Mouse (Mus musculus) embryonic facial prominence, embryonic 15.5 days (tissue): Measurements from ENCODE around the gene Stat5a. TPM values are rescaled to one million over a fixed set of nuclear protein-coding genes. Genes with fewer than 3 reads are reported as not detected.

Experiments used
- ATAC-seq: fragments of 200-750 bp; cut with Nextera tagmentation; 2 replicates; pipeline ENCODE4 v1.8.0; 2017; ENCODE audit warnings: low read depth, moderate TSS enrichment; ENCODE audit not compliant: insufficient number of reproducible peaks, low FRiP score, low TSS enrichment
- H3K27ac ChIP-seq: fragments of 300-500 bp; sonication (generic); replicated peaks from 2 replicates; pipeline ENCODE4 v1.5.1; 2015; ENCODE audit warnings: mild to moderate bottlenecking, inconsistent platforms
- H3K27me3 ChIP-seq: fragments of 300-500 bp; sonication (generic); 2 replicates; pipeline ENCODE4 v1.6.1; 2015; ENCODE audit warnings: inconsistent platforms
- H3K36me3 ChIP-seq: fragments of 300-500 bp; sonication (generic); 2 replicates; pipeline ENCODE4 v1.6.1; 2015; ENCODE audit warnings: mild to moderate bottlenecking, inconsistent platforms
- H3K4me1 ChIP-seq: fragments of 300-500 bp; sonication (generic); 2 replicates; pipeline ENCODE4 v1.6.1; 2015; ENCODE audit warnings: inconsistent platforms
- H3K4me2 ChIP-seq: fragments of 300-500 bp; sonication (generic); replicated peaks from 2 replicates; pipeline ENCODE4 v1.6.1; 2015; ENCODE audit warnings: mild to moderate bottlenecking, inconsistent platforms
- H3K4me3 ChIP-seq: fragments of 300-500 bp; sonication (generic); replicated peaks from 2 replicates; pipeline ENCODE4 v1.5.1; 2015; ENCODE audit warnings: mild to moderate bottlenecking, inconsistent platforms
- H3K9ac ChIP-seq: fragments of 300-500 bp; sonication (generic); 2 replicates; pipeline ENCODE4 v1.6.1; 2015; ENCODE audit warnings: inconsistent platforms
- H3K9me3 ChIP-seq: fragments of 300-500 bp; sonication (generic); replicated peaks from 2 replicates; pipeline ENCODE4 v1.6.1; 2016; ENCODE audit warnings: inconsistent platforms
- WGBS: fragments of 180-500 bp; shearing (Covaris S2); methylation state at CpG from one replicate; pipeline ENCODE4 v1.1.7; 2015; 5-methylcytosine and 5-hydroxymethylcytosine counted together
- polyA plus RNA-seq: library from polyadenylated mRNA; unstranded; fragments of >200 nt; fragmentation: Nextera tagmentation; extraction: Ambion mirVana; gene quantifications from 2 replicates; pipeline ENCODE4 v1.2.1, GENCODE M21; 2015

Gene Stat5a
- polyA plus RNA-seq, 1 experiment from 2014 or later: 10.4 TPM

- H3K36me3 ChIP-seq: peaks cover 71% of the 10 kb centered on the region
- H3K9me3 ChIP-seq: no peaks in the 10 kb centered on the region
- 0 out of 2 replicates have a peak, but pooled peaks cover 4% of the 10 kb centered on the region for H3K4me1 ChIP-seq
- peak overlapping the region; percentile 22; the same call in 1 of the 2 replicates for H3K27ac ChIP-seq
- no peaks in the 10 kb centered on the region for H3K27me3 ChIP-seq
- H3K4me2 ChIP-seq: no peak overlapping the region
- 64% methylated on average over 19 of the region's 20 CpGs for WGBS
- H3K9ac ChIP-seq: no peak overlapping the region
- no peak overlapping the region for H3K4me3 ChIP-seq
- ATAC-seq: no peak; the same call in 1 of the 2 replicates
Observed at GRCm38 (mm10) chr11:100904580-100905351, 45.6 kb downstream of the Stat5a start.

GRCm38 (mm10) chr11:100905929-100906328, 46.8 kb downstream of the Stat5a start:
- Histone ChIP-seq H3K36me3 (peaks cover 64% of the 10 kb centered on the region), H3K4me3 (no peak overlapping the region), H3K27me3 (no peaks in the 10 kb centered on the region), H3K27ac (no peak overlapping the region), H3K4me2 (no peak overlapping the region), H3K9me3 (no peaks in the 10 kb centered on the region), H3K9ac (no peak overlapping the region), H3K4me1 (0 out of 2 replicates have a peak, but pooled peaks cover 4% of the 10 kb centered on the region)
- WGBS: 64% methylated on average over 1 of the region's 1 CpGs
- ATAC-seq: no peak

- Histone ChIP-seq H3K36me3 (peaks cover 54% of the 10 kb centered on the region), H3K4me2 (no peak overlapping the region), H3K4me1 (0 out of 2 replicates have a peak, but pooled peaks cover 4% of the 10 kb centered on the region), H3K27ac (no peak overlapping the region), H3K4me3 (no peak overlapping the region), H3K27me3 (no peaks in the 10 kb centered on the region), H3K9ac (no peak overlapping the region), H3K9me3 (no peaks in the 10 kb centered on the region)
- 85% methylated on average over 4 of the region's 4 CpGs for WGBS
- ATAC-seq: no peak
Observed at GRCm38 (mm10) chr11:100906885-100907284, 47.7 kb downstream of the Stat5a start.

GRCm38 (mm10) chr11:100908112-100908511, 49.0 kb downstream of the Stat5a start:
- WGBS: 88% methylated on average over 2 of the region's 2 CpGs
- no peak overlapping the region for H3K4me2 ChIP-seq
- no peak overlapping the region for H3K27ac ChIP-seq
- H3K36me3 ChIP-seq: peaks cover 44% of the 10 kb centered on the region
- no peak overlapping the region for H3K9ac ChIP-seq
- H3K9me3 ChIP-seq: no peaks in the 10 kb centered on the region
- H3K4me1 ChIP-seq: 0 out of 2 replicates have a peak, but pooled peaks cover 4% of the 10 kb centered on the region
- no peaks in the 10 kb centered on the region for H3K27me3 ChIP-seq
- no peak overlapping the region for H3K4me3 ChIP-seq
- no peak for ATAC-seq

GRCm38 (mm10) chr11:100908567-100908966, 49.4 kb downstream of the Stat5a start:
- Histone ChIP-seq H3K36me3 (peaks cover 39% of the 10 kb centered on the region), H3K4me2 (no peak overlapping the region), H3K27ac (no peak overlapping the region), H3K4me3 (no peak overlapping the region), H3K9ac (no peak overlapping the region), H3K9me3 (no peaks in the 10 kb centered on the region), H3K27me3 (no peaks in the 10 kb centered on the region), H3K4me1 (0 out of 2 replicates have a peak, but pooled peaks cover 4% of the 10 kb centered on the region)
- WGBS: 81% methylated on average over 9 of the region's 9 CpGs
- no peak for ATAC-seq

- ATAC-seq: no peak; the same call in 1 of the 2 replicates
- Histone ChIP-seq H3K27me3 (no peaks in the 10 kb centered on the region), H3K36me3 (peaks cover 19% of the 10 kb centered on the region), H3K9ac (no peak overlapping the region), H3K9me3 (no peaks in the 10 kb centered on the region), H3K4me3 (no peak overlapping the region), H3K4me2 (no peak overlapping the region), H3K27ac (no peak overlapping the region), H3K4me1 (no peaks in the 10 kb centered on the region)
- 81% methylated on average over 17 of the region's 17 CpGs for WGBS
Observed at GRCm38 (mm10) chr11:100912401-100913155, 53.4 kb downstream of the Stat5a start.

- H3K4me1 ChIP-seq: no peaks in the 10 kb centered on the region
- no peak for ATAC-seq
- peaks cover 5% of the 10 kb centered on the region; the same call in 1 of the 2 replicates for H3K36me3 ChIP-seq
- 72% methylated on average over 5 of the region's 5 CpGs for WGBS
- no peak overlapping the region for H3K9ac ChIP-seq
- H3K27ac ChIP-seq: no peak overlapping the region
- no peaks in the 10 kb centered on the region for H3K27me3 ChIP-seq
- H3K4me2 ChIP-seq: no peak overlapping the region
- H3K4me3 ChIP-seq: no peak overlapping the region
- no peaks in the 10 kb centered on the region for H3K9me3 ChIP-seq
Observed at GRCm38 (mm10) chr11:100914415-100914814, 55.3 kb downstream of the Stat5a start.

- H3K4me3 ChIP-seq: no peak overlapping the region
- no peak overlapping the region for H3K27ac ChIP-seq
- ATAC-seq: no peak
- H3K9ac ChIP-seq: no peak overlapping the region
- H3K27me3 ChIP-seq: no peaks in the 10 kb centered on the region
- H3K9me3 ChIP-seq: no peaks in the 10 kb centered on the region
- WGBS: 91% methylated on average over 3 of the region's 3 CpGs
- no peak overlapping the region for H3K4me2 ChIP-seq
- no peaks in the 10 kb centered on the region for H3K4me1 ChIP-seq
- peaks cover 5% of the 10 kb centered on the region; the same call in 1 of the 2 replicates for H3K36me3 ChIP-seq
Observed at GRCm38 (mm10) chr11:100915063-100915462, 55.9 kb downstream of the Stat5a start.

- 92% methylated on average over 4 of the region's 4 CpGs for WGBS
- Histone ChIP-seq H3K9ac (no peak overlapping the region), H3K27ac (no peak overlapping the region), H3K4me1 (no peaks in the 10 kb centered on the region), H3K4me2 (no peak overlapping the region), H3K27me3 (no peaks in the 10 kb centered on the region), H3K4me3 (no peak overlapping the region), H3K9me3 (no peaks in the 10 kb centered on the region), H3K36me3 (peaks cover 5% of the 10 kb centered on the region; the same call in 1 of the 2 replicates)
- ATAC-seq: no peak
Observed at GRCm38 (mm10) chr11:100916432-100916971, 57.4 kb downstream of the Stat5a start.

- H3K27me3 ChIP-seq: no peaks in the 10 kb centered on the region
- no peaks in the 10 kb centered on the region for H3K9me3 ChIP-seq
- H3K4me1 ChIP-seq: no peaks in the 10 kb centered on the region
- H3K27ac ChIP-seq: no peak overlapping the region
- no peak overlapping the region for H3K9ac ChIP-seq
- H3K36me3 ChIP-seq: peaks cover 5% of the 10 kb centered on the region; the same call in 1 of the 2 replicates
- no peak overlapping the region for H3K4me2 ChIP-seq
- 87% methylated on average over 5 of the region's 5 CpGs for WGBS
- no peak for ATAC-seq
- H3K4me3 ChIP-seq: no peak overlapping the region
Observed at GRCm38 (mm10) chr11:100918007-100918406, 58.9 kb downstream of the Stat5a start.
